Mouse (Mus musculus) liver, postnatal 0 days (tissue): ENCODE results near the gene Dgke.

Experiments used
- CTCF ChIP-seq: sonication (generic); IDR thresholded peaks from 2 replicates; pipeline ENCODE4 v1.5.1; 2016; ENCODE audit warnings: antibody characterized with exemption, low read depth
- EP300 ChIP-seq: IDR thresholded peaks from 2 replicates; pipeline ENCODE4 v1.6.1; 2016; ENCODE audit warnings: antibody characterized with exemption, low read depth, mild to moderate bottlenecking

DNA sequence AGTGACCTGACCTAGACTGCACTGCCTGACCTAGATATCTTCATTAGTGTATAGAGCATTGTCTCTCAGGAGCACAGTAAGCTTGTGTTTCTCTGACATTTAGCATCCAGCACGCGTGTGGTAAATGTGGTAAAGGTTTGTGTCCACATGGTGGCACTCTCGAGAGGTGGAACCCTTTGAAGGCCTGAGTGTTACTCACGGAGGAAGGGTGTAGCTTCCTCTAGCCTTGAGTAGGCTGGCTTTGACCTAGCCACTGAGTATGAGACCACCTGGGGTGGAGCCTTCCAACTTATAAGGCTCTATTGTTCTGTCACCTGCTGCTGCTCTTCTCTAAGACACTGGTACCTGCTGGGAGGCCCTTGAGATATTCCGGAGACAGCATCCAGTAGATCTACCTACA is 73.0 kb downstream of the Dgke start:
- peak; percentile 93 for TF ChIP-seq CTCF
- TF ChIP-seq EP300, result no peak
